Mouse (Mus musculus) thymus, adult 2 months (tissue): ENCODE measurements around the gene 1700067P10Rik. TPM values are rescaled to one million over a fixed set of nuclear protein-coding genes. Genes with fewer than 3 reads are reported as not detected.

Source experiments
- DNase-seq: peaks from one replicate; pipeline ENCODE4 v3.0.0; 2021
- H3K27ac ChIP-seq: fragments of 200-500 bp; 2 replicates; pipeline ENCODE4 v1.5.1; 2012; ENCODE audit warnings: low read length, control low read depth; ENCODE audit not compliant: control insufficient read depth, insufficient read depth
- H3K27me3 ChIP-seq: fragments of 200-500 bp; 2 replicates; pipeline ENCODE4 v1.6.1; 2012; ENCODE audit warnings: mild to moderate bottlenecking, low read length, moderate library complexity, mixed read lengths; ENCODE audit not compliant: control insufficient read depth, insufficient read depth
- H3K36me3 ChIP-seq: fragments of 200-500 bp; 2 replicates; pipeline ENCODE4 v1.6.1; 2012; ENCODE audit warnings: mild to moderate bottlenecking, low read length, moderate library complexity; ENCODE audit not compliant: control insufficient read depth, insufficient read depth
- H3K4me1 ChIP-seq: fragments of 200-500 bp; replicated peaks from 2 replicates; pipeline ENCODE4 v1.6.1; 2012; ENCODE audit warnings: low read length; ENCODE audit not compliant: control insufficient read depth, insufficient read depth
- H3K4me3 ChIP-seq: fragments of 200-500 bp; 2 replicates; pipeline ENCODE4 v1.5.1; 2012; ENCODE audit warnings: mild to moderate bottlenecking, low read length, control low read depth, moderate library complexity; ENCODE audit not compliant: control insufficient read depth, insufficient read depth
- CTCF ChIP-seq: fragments of 200-500 bp; IDR thresholded peaks from 2 replicates; pipeline ENCODE4 v1.5.1; 2012; ENCODE audit warnings: mild to moderate bottlenecking, control low read depth, low read length, moderate library complexity, borderline replicate concordance; ENCODE audit not compliant: control insufficient read depth, poor library complexity, insufficient read depth; ENCODE audit errors: extremely low read depth
- POLR2A ChIP-seq: fragments of 200-500 bp; IDR thresholded peaks from 2 replicates; pipeline ENCODE4 v1.6.1; 2012; ENCODE audit warnings: mild to moderate bottlenecking, low read length, control low read depth, moderate library complexity; ENCODE audit not compliant: control insufficient read depth, poor library complexity, insufficient read depth; ENCODE audit errors: extremely low read depth
- whole genome bisulfite sequencing: fragments of 180-500 bp; shearing (Covaris S2); methylation state at CpG from one replicate; pipeline ENCODE4 v1.1.7; 2018; 5-methylcytosine and 5-hydroxymethylcytosine counted together
- polyA plus RNA-seq: library from polyadenylated mRNA; depleted of rRNA; stranded (reverse); fragments of >200 nt; gene quantifications from 2 replicates; pipeline ENCODE4 v1.2.3, GENCODE M21; 2012

1700067P10Rik gene
- polyA plus RNA-seq, 1 experiment: 0.12 TPM

GRCm38 (mm10) chr17:48067729-48068128 lies 21.4 kb upstream of the 1700067P10Rik start:
- DNase-seq: no peak
- WGBS: 83% methylated on average over 5 of the region's 5 CpGs
- no peaks in the 10 kb centered on the region for H3K27me3 ChIP-seq
- no peak overlapping the region for H3K27ac ChIP-seq
- no peak overlapping the region for H3K4me3 ChIP-seq
- no peaks in the 10 kb centered on the region for H3K4me1 ChIP-seq
- no peak for TF ChIP-seq CTCF
- TF ChIP-seq POLR2A: no peak
- no peaks in the 10 kb centered on the region for H3K36me3 ChIP-seq

- no peak for DNase-seq
- no peak overlapping the region for H3K27ac ChIP-seq
- no peaks in the 10 kb centered on the region for H3K27me3 ChIP-seq
- H3K36me3 ChIP-seq: no peaks in the 10 kb centered on the region
- H3K4me3 ChIP-seq: no peak overlapping the region
- TF ChIP-seq CTCF: no peak
- TF ChIP-seq POLR2A: no peak
- 66% methylated on average over 3 of the region's 3 CpGs for WGBS
- H3K4me1 ChIP-seq: no peaks in the 10 kb centered on the region
Measured at GRCm38 (mm10) chr17:48080626-48081025, 8.5 kb upstream of the 1700067P10Rik start.

- no peaks in the 10 kb centered on the region for H3K36me3 ChIP-seq
- H3K27ac ChIP-seq: no peak overlapping the region
- no peaks in the 10 kb centered on the region for H3K4me1 ChIP-seq
- WGBS: 85% methylated on average over 2 of the region's 2 CpGs
- TF ChIP-seq CTCF: no peak
- TF ChIP-seq POLR2A: no peak
- no peak for DNase-seq
- H3K4me3 ChIP-seq: no peak overlapping the region
- H3K27me3 ChIP-seq: peaks cover 4% of the 10 kb centered on the region; the same call in 1 of the 2 replicates
Measured at GRCm38 (mm10) chr17:48089446-48089845, 327 bp downstream of the 1700067P10Rik start.

GRCm38 (mm10) chr17:48090305-48090704 lies 1.2 kb downstream of the 1700067P10Rik start:
- no peak for DNase-seq
- no peak for TF ChIP-seq CTCF
- no peak for TF ChIP-seq POLR2A
- Histone ChIP-seq H3K27me3 (peaks cover 6% of the 10 kb centered on the region; the same call in 1 of the 2 replicates), H3K36me3 (no peaks in the 10 kb centered on the region), H3K27ac (no peak overlapping the region), H3K4me3 (no peak overlapping the region), H3K4me1 (no peaks in the 10 kb centered on the region)
- WGBS: 94% methylated on average over 12 of the region's 12 CpGs

GRCm38 (mm10) chr17:48093286-48093817 lies 4.2 kb downstream of the 1700067P10Rik start:
- WGBS: 74% methylated on average over 5 of the region's 5 CpGs
- Histone ChIP-seq H3K27me3 (peaks cover 27% of the 10 kb centered on the region), H3K36me3 (no peaks in the 10 kb centered on the region)

GRCm38 (mm10) chr17:48094820-48095680 lies 5.9 kb downstream of the 1700067P10Rik start:
- DNase-seq: no peak
- TF ChIP-seq POLR2A: no peak
- no peak for TF ChIP-seq CTCF
- Histone ChIP-seq H3K4me3 (no peak overlapping the region), H3K4me1 (peaks cover 10% of the 10 kb centered on the region), H3K27ac (no peak overlapping the region), H3K36me3 (no peaks in the 10 kb centered on the region), H3K27me3 (peaks cover 31% of the 10 kb centered on the region)
- WGBS: 22% methylated on average over 20 of the region's 20 CpGs

More at GRCm38 (mm10) chr17:48093286-48093817, 4.2 kb downstream of the 1700067P10Rik start:
- no peak overlapping the region for H3K4me3 ChIP-seq
- H3K4me1 ChIP-seq: peaks cover 10% of the 10 kb centered on the region
- H3K27ac ChIP-seq: no peak overlapping the region
- DNase-seq: no peak
- TF ChIP-seq POLR2A: no peak
- TF ChIP-seq CTCF: 0 out of 2 replicates have a peak, but pooled peaks have one; percentile 21

GRCm38 (mm10) chr17:48095718-48096121 lies 6.6 kb downstream of the 1700067P10Rik start:
- TF ChIP-seq CTCF: no peak
- peaks cover 10% of the 10 kb centered on the region for H3K4me1 ChIP-seq
- WGBS: 3% methylated on average over 26 of the region's 26 CpGs
- H3K27me3 ChIP-seq: peaks cover 31% of the 10 kb centered on the region
- H3K36me3 ChIP-seq: no peaks in the 10 kb centered on the region
- H3K4me3 ChIP-seq: no peak overlapping the region
- DNase-seq: no peak
- no peak overlapping the region for H3K27ac ChIP-seq
